Mouse (Mus musculus) forebrain, embryonic 14.5 days (tissue): Measurements from ENCODE around the gene Zfp385c. TPM values are rescaled to one million over a fixed set of nuclear protein-coding genes. Genes with fewer than 3 reads are reported as not detected.

Experiments
- ATAC-seq: fragments of 200-750 bp; cut with Nextera tagmentation; 2 replicates; pipeline ENCODE4 v1.8.0; 2017; ENCODE audit warnings: mild to moderate bottlenecking, moderate library complexity
- DNase-seq: peaks from one replicate; pipeline ENCODE4 v3.0.0-alpha.2; 2015; ENCODE audit warnings: low spot score
- H3K27ac ChIP-seq: fragments of 300-500 bp; sonication (generic); 2 replicates; pipeline ENCODE4 v1.5.1; 2014; ENCODE audit warnings: low read depth, mild to moderate bottlenecking, control low read depth, low read length, moderate library complexity
- H3K27me3 ChIP-seq: fragments of 300-500 bp; sonication (generic); replicated peaks from 2 replicates; pipeline ENCODE4 v1.6.1; 2014; ENCODE audit warnings: low read length, control low read depth, mixed read lengths; ENCODE audit not compliant: control insufficient read depth, insufficient read depth
- H3K36me3 ChIP-seq: fragments of 300-500 bp; sonication (generic); 2 replicates; pipeline ENCODE4 v1.6.1; 2014; ENCODE audit warnings: low read length, control low read depth; ENCODE audit not compliant: control insufficient read depth, insufficient read depth
- H3K4me1 ChIP-seq: fragments of 300-500 bp; sonication (generic); 2 replicates; pipeline ENCODE4 v1.6.1; 2014; ENCODE audit warnings: antibody characterized with exemption, low read length, control low read depth; ENCODE audit not compliant: control insufficient read depth, insufficient read depth
- H3K4me2 ChIP-seq: fragments of 300-500 bp; sonication (generic); 2 replicates; pipeline ENCODE4 v1.6.1; 2014; ENCODE audit warnings: mild to moderate bottlenecking, control low read depth, low read length
- H3K4me3 ChIP-seq: fragments of 300-500 bp; sonication (generic); 2 replicates; pipeline ENCODE4 v1.5.1; 2014; ENCODE audit warnings: low read depth, low read length, control low read depth
- H3K9ac ChIP-seq: fragments of 300-500 bp; sonication (generic); 2 replicates; pipeline ENCODE4 v1.6.1; 2014; ENCODE audit warnings: mild to moderate bottlenecking, low read length, control low read depth, moderate library complexity
- H3K9me3 ChIP-seq: fragments of 300-500 bp; sonication (generic); replicated peaks from 2 replicates; pipeline ENCODE4 v1.6.1; 2016; ENCODE audit warnings: low read length, control low read depth, mixed read lengths; ENCODE audit not compliant: control insufficient read depth
- WGBS: fragments of 180-500 bp; shearing (Covaris S2); extraction: QIAGEN DNeasy Blood & Tissue Kit; methylation state at CpG from one replicate; pipeline ENCODE4 v1.1.7; 2014; 5-methylcytosine and 5-hydroxymethylcytosine counted together
- polyA plus RNA-seq: library from polyadenylated mRNA; unstranded; fragments of >200 nt; fragmentation: Nextera tagmentation; extraction: Ambion mirVana; gene quantifications from 2 replicates; pipeline ENCODE4 v1.2.1, GENCODE M21; 2014

Zfp385c gene
- polyA plus RNA-seq, 1 experiment from 2014 or later, result not detected

DNA sequence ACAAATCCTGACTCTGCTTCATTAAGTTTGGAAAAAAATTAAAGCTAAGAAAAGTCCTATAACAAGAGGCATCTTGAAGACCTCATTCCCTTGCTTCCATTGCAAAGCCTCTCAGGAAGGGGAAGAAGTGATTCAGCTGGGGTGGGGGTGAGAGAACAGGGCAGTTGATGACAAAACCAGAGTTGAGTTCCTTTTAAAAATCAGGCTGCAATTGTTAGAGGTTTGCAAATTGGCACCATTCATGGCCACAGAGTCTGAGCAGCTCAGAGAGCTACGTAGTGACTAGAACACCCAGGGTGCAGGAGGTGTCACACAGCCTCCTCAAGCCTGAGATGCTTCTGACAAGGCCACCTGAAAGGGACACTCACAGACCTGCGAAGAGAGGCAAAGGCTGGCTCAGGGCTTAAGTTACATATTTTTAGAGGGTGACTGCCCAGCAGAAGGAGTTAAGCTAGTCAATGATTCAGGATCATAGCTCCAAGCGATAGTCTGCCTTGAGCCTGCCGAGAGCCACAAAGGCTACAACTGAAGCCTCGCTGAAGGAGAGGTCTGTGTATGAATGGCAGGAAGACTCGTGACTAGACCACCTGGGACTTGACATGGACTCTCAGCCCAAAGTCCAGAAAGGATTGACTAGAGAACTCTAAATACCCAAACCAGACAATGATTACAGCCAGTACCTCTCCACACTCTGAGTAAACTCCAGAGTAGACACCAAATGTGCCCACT, 38.4 kb upstream of the Zfp385c start:
- WGBS, result 90% methylated on average over 6 of the region's 6 CpGs
- H3K9me3 ChIP-seq, result no peaks in the 10 kb centered on the region
- ATAC-seq (no peak), DNase-seq (no peak)
- no peaks in the 10 kb centered on the region for H3K27me3 ChIP-seq
- H3K4me3 ChIP-seq, result no peak overlapping the region
- H3K27ac ChIP-seq, result no peak overlapping the region
- no peak overlapping the region for H3K4me2 ChIP-seq
- no peaks in the 10 kb centered on the region for H3K4me1 ChIP-seq
- peaks cover 18% of the 10 kb centered on the region; the same call in 1 of the 2 replicates for H3K36me3 ChIP-seq
- H3K9ac ChIP-seq, result no peak overlapping the region

DNA sequence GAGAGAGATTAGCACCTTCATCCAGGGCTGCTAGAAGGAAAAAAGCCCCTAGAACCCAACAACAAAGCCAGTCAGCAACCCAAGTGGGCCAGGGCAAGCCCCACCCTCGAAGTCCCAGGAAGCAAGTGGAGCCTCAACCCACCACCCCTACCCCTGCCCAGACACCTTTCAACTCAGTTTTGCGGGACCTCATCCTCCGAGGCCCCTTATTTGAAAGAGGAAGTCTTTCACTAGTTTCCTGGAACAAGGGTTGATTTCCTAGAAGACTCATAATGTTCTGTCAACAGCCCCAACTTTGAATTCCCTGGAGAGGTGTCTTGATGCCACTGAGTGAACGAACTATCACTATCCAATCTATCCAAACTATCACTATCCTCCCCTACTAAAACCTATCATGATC, 37.7 kb upstream of the Zfp385c start:
- Histone ChIP-seq H3K27ac (no peak overlapping the region), H3K4me2 (no peak overlapping the region), H3K9ac (no peak overlapping the region), H3K27me3 (no peaks in the 10 kb centered on the region), H3K9me3 (no peaks in the 10 kb centered on the region), H3K36me3 (peaks cover 15% of the 10 kb centered on the region; the same call in 1 of the 2 replicates), H3K4me1 (no peaks in the 10 kb centered on the region), H3K4me3 (no peak overlapping the region)
- WGBS, result 93% methylated on average over 4 of the region's 4 CpGs
- no peak for DNase-seq
- ATAC-seq, result no peak

DNA sequence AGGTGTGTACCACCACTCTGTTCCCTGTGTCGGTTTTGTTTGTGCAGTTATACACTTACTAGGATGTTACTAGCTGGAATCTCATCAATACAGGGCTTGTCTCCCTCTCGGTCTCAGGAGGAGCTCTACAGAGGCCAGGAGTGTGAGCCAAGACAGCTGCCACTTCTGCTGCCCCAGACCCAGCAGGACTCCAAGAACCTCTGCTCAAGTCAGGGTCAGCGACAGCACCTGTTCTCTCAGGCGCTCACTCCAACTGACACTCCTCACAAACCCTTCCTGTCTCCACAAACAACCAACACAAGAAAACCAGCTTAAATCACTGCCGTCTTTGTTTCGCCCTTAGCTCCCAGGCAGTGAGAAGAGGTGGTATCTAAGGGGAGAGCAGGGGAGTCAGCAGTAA, 36.3 kb upstream of the Zfp385c start:
- no peak for ATAC-seq
- WGBS, result 92% methylated on average over 6 of the region's 6 CpGs

DNA sequence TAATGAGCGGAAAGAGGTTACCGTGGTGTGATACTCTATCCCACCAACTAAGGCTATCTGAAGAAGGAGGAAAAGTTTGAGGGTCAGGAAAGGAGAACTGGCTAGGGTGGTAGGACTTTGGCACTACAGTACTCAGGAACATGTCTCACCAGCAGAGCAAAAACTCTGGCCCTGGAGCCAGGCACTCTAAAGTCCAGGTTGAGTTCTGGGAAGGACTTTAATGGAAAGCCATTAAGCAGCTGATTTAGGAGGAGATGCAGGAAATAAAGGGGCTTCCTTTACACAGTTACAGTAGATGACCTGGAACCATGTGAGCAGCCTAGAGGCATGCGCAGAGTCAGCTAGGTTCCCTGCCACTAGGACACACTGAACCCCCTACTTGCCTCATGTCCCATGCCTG, 34.9 kb upstream of the Zfp385c start:
- H3K4me3 ChIP-seq, result no peak overlapping the region
- ATAC-seq (no peak), DNase-seq (no peak)
- 0 out of 2 replicates have a peak, but pooled peaks cover 13% of the 10 kb centered on the region for H3K36me3 ChIP-seq
- H3K9me3 ChIP-seq, result no peaks in the 10 kb centered on the region
- no peaks in the 10 kb centered on the region for H3K27me3 ChIP-seq
- H3K4me2 ChIP-seq, result no peak overlapping the region
- H3K27ac ChIP-seq, result no peak overlapping the region
- no peak overlapping the region for H3K9ac ChIP-seq
- over 99% methylated on average over 3 of the region's 3 CpGs for WGBS
- no peaks in the 10 kb centered on the region for H3K4me1 ChIP-seq

More for the DNA sequence above, 36.3 kb upstream of the Zfp385c start:
- Histone ChIP-seq H3K27me3 (no peaks in the 10 kb centered on the region), H3K27ac (no peak overlapping the region), H3K9me3 (no peaks in the 10 kb centered on the region), H3K36me3 (peaks cover 15% of the 10 kb centered on the region; the same call in 1 of the 2 replicates), H3K9ac (no peak overlapping the region), H3K4me2 (no peak overlapping the region), H3K4me1 (no peaks in the 10 kb centered on the region), H3K4me3 (no peak overlapping the region)
- no peak for DNase-seq

DNA sequence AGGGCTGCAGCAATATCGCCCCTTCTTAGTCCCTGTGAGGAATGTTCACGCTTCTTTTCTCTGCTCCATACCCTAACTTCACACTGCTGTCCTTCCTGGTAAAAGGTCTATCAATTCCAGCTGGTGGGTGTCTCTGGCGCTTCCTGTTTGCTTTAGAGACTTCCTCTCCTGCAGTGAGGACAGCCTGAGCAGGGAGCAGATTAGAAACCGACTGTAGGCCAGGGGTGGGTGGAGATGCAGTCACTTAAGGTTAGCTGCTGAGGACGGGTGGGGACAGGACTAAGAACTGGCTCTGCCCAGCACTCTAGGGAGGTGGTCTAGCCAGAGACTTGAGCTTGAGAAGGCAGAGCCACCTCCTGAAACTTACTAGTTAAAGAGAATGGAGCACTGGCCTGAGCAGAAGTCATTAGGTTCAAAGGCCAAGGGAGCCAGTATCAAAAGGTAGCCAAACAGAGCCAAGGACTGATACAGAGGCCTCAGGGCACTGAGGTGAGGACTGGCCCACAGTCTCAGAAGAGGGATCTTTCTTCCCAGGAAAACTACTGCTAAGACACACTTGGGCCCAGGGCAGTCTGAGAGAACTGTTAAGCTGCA, 32.8 kb upstream of the Zfp385c start:
- Histone ChIP-seq H3K27ac (no peak overlapping the region), H3K4me1 (no peaks in the 10 kb centered on the region), H3K9me3 (no peaks in the 10 kb centered on the region), H3K4me3 (no peak overlapping the region), H3K36me3 (0 out of 2 replicates have a peak, but pooled peaks cover 15% of the 10 kb centered on the region), H3K4me2 (no peak overlapping the region), H3K27me3 (no peaks in the 10 kb centered on the region), H3K9ac (no peak overlapping the region)
- ATAC-seq (no peak), DNase-seq (no peak)
- WGBS, result 66% methylated on average over 5 of the region's 5 CpGs

DNA sequence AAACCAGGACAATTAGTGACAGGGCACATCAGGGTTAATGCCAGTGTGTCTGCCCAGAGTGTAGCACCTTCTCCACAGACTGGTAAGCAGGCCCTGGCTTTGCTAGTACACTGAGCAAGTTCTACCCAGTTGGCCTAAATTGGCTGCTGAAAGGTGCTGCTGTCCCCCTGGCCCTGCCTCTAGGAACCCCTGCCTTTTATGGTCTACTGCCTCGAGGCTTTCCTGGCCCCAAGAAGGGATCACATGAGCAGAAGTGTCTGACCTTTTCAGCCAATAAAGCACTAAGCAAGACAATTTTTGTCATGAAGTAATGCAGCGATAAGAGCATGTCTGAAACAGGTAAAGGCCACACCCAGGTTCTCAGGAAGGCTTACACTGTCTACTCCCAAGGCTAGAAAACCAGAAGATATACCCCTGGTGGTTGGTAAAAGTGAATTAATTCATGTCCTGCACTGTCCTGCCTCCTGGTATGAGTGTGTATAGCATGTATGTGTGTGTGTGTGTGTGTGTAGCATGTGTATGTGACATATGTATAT, 30.3 kb upstream of the Zfp385c start:
- no peak overlapping the region for H3K4me2 ChIP-seq
- H3K9ac ChIP-seq, result no peak overlapping the region
- no peaks in the 10 kb centered on the region for H3K9me3 ChIP-seq
- no peak for ATAC-seq
- H3K4me3 ChIP-seq, result no peak overlapping the region
- no peaks in the 10 kb centered on the region for H3K27me3 ChIP-seq
- H3K27ac ChIP-seq, result no peak overlapping the region
- H3K4me1 ChIP-seq, result no peaks in the 10 kb centered on the region
- H3K36me3 ChIP-seq, result peaks cover 24% of the 10 kb centered on the region
- DNase-seq, result no peak
- 73% methylated on average over 2 of the region's 2 CpGs for WGBS

DNA sequence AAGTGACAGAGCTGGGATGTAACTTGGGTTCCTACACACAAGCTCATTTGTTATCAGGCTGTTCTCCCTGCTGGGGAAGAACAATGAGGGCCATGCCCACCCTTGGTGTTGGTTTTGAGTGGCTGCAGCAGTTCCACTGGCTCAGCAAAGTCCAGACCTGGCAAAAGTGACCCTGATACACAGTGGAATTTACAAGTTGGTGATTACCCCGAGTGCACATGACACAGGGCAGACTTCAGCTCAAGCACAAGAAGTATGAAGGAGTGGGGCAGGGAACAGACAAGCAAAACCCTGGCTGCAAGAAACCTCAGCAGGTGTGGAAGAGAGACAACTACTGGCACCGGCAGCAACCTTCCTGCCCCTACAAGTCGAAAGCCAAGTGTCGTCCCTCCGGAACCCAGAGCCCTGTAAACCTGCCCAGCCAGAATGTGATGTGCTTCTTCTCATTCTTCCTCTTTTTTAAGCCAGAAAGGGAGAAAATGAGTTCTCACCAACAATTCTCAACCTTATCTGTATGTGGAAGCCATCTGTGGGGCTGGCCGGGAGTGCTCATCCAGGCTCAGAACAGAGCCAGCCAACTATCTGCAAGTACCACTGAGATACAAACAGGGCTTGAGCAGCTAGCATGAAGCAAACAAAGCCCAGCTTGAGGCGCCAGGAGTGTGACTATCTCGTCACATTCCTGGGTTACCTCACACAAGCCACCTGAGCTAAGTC, 29.7 kb upstream of the Zfp385c start:
- Histone ChIP-seq H3K27me3 (no peaks in the 10 kb centered on the region), H3K36me3 (peaks cover 30% of the 10 kb centered on the region), H3K4me1 (no peaks in the 10 kb centered on the region), H3K4me3 (no peak overlapping the region), H3K27ac (no peak overlapping the region), H3K9me3 (no peaks in the 10 kb centered on the region), H3K4me2 (no peak overlapping the region), H3K9ac (no peak overlapping the region; the same call in 1 of the 2 replicates)
- no peak for ATAC-seq
- DNase-seq, result no peak
- WGBS, result 62% methylated on average over 8 of the region's 8 CpGs

DNA sequence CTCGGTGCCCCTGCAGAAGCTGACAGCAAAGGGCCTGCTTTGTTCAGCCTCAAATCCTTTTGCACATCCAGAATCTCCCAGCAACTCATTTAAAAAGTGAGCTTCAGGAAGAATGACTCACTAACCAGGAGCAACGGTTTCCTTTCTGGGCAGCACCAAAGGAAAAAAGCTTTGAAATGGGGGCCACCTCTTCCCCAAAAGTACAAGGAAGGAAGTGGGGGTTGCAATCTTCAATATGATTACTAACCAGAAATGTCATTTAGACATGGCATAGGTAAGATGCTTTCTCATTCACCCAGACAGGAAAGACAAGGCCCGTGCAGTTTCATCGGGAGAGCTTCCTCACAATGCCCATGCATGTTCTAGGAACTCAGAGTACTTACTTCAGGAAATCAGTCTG, 29.0 kb upstream of the Zfp385c start:
- no peak overlapping the region; the same call in 1 of the 2 replicates for H3K9ac ChIP-seq
- ATAC-seq (no peak), DNase-seq (no peak)
- H3K36me3 ChIP-seq, result peaks cover 37% of the 10 kb centered on the region
- no peak overlapping the region for H3K27ac ChIP-seq
- no peaks in the 10 kb centered on the region for H3K9me3 ChIP-seq
- H3K27me3 ChIP-seq, result no peaks in the 10 kb centered on the region
- H3K4me3 ChIP-seq, result no peak overlapping the region
- WGBS, result 53% methylated on average over 4 of the region's 4 CpGs
- no peaks in the 10 kb centered on the region for H3K4me1 ChIP-seq
- no peak overlapping the region for H3K4me2 ChIP-seq
